Mouse (Mus musculus) stomach, postnatal 0 days (tissue): ENCODE measurements around the gene Mapk14. TPM values are rescaled to one million over a fixed set of nuclear protein-coding genes. Genes with fewer than 3 reads are reported as not detected.

Source experiments
- ATAC-seq: fragments of 200-750 bp; cut with Nextera tagmentation; 2 replicates; pipeline ENCODE4 v1.8.0; 2017; ENCODE audit not compliant: low FRiP score, low TSS enrichment
- DNase-seq: peaks from one replicate; pipeline ENCODE4 v3.0.0-alpha.2; 2016; ENCODE audit warnings: low spot score
- H3K27ac ChIP-seq: fragments of 300-500 bp; sonication (generic); replicated peaks from 2 replicates; pipeline ENCODE4 v1.5.1; 2014; ENCODE audit warnings: mild to moderate bottlenecking, control low read depth
- H3K27me3 ChIP-seq: fragments of 300-500 bp; sonication (generic); 2 replicates; pipeline ENCODE4 v1.6.1; 2014; ENCODE audit warnings: low read length; ENCODE audit not compliant: control insufficient read depth, insufficient read depth
- H3K36me3 ChIP-seq: fragments of 300-500 bp; sonication (generic); 2 replicates; pipeline ENCODE4 v1.6.1; 2014; ENCODE audit warnings: low read length, mixed read lengths; ENCODE audit not compliant: control insufficient read depth, insufficient read depth
- H3K4me1 ChIP-seq: fragments of 300-500 bp; sonication (generic); replicated peaks from 2 replicates; pipeline ENCODE4 v1.6.1; 2014; ENCODE audit warnings: antibody characterized with exemption; ENCODE audit not compliant: control insufficient read depth, insufficient read depth
- H3K4me2 ChIP-seq: fragments of 300-500 bp; sonication (generic); replicated peaks from 2 replicates; pipeline ENCODE4 v1.6.1; 2014; ENCODE audit warnings: low read depth, mild to moderate bottlenecking, control low read depth, moderate library complexity
- H3K4me3 ChIP-seq: fragments of 300-500 bp; sonication (generic); 2 replicates; pipeline ENCODE4 v1.5.1; 2014; ENCODE audit warnings: low read depth, low read length, control low read depth
- H3K9ac ChIP-seq: fragments of 300-500 bp; sonication (generic); 2 replicates; pipeline ENCODE4 v1.6.1; 2014; ENCODE audit warnings: mild to moderate bottlenecking, low read length, control low read depth, mixed read lengths
- H3K9me3 ChIP-seq: fragments of 300-500 bp; sonication (generic); 2 replicates; pipeline ENCODE4 v1.6.1; 2016; ENCODE audit warnings: low read length; ENCODE audit not compliant: control insufficient read depth
- CTCF ChIP-seq: IDR thresholded peaks from 2 replicates; pipeline ENCODE4 v1.5.1; 2016; ENCODE audit warnings: antibody characterized with exemption, low read depth, mild to moderate bottlenecking, moderate library complexity
- EP300 ChIP-seq: optimal IDR thresholded peaks from 2 replicates; pipeline ENCODE3; 2016; ENCODE audit warnings: antibody characterized with exemption
- WGBS: fragments of 180-500 bp; shearing (Covaris S2); extraction: QIAGEN DNeasy Blood & Tissue Kit; methylation state at CpG from one replicate; pipeline ENCODE4 v1.1.7; 2014; 5-methylcytosine and 5-hydroxymethylcytosine counted together
- polyA plus RNA-seq: library from polyadenylated mRNA; unstranded; fragments of >200 nt; fragmentation: Nextera tagmentation; extraction: Ambion mirVana; gene quantifications from 2 replicates; pipeline ENCODE4 v1.2.1, GENCODE M21; 2015

The Mapk14 gene
- polyA plus RNA-seq, 1 experiment from 2014 or later, result 31.4 TPM

DNA sequence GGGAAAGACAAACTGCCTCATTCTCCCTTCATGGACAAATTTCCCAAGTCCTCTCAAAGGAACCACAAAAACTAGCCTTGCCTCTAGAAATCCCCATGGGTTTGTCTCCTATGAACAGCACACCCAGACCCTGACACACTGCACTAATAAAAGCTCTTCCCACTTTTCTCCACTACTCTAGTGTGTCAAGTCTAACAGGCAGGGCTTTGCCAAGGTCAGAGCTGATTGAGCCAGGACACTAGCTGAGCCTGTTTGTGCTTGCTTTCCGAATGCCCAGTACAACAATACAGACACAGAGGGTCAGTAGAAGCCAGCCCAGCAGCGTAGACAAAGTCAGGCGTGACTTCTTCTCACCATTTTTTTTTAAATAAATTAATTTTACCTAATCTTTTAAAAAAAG is 40.9 kb upstream of the Mapk14 start:
- Histone ChIP-seq H3K4me1 (no peaks in the 10 kb centered on the region), H3K9ac (no peak overlapping the region), H3K36me3 (no peaks in the 10 kb centered on the region), H3K4me3 (no peak overlapping the region), H3K9me3 (no peaks in the 10 kb centered on the region), H3K27ac (no peak overlapping the region), H3K27me3 (no peaks in the 10 kb centered on the region), H3K4me2 (no peak overlapping the region)
- ATAC-seq, result no peak
- DNase-seq, result no peak
- TF ChIP-seq EP300, result no peak
- no peak for TF ChIP-seq CTCF
- 70% methylated on average over 3 of the region's 3 CpGs for WGBS

DNA sequence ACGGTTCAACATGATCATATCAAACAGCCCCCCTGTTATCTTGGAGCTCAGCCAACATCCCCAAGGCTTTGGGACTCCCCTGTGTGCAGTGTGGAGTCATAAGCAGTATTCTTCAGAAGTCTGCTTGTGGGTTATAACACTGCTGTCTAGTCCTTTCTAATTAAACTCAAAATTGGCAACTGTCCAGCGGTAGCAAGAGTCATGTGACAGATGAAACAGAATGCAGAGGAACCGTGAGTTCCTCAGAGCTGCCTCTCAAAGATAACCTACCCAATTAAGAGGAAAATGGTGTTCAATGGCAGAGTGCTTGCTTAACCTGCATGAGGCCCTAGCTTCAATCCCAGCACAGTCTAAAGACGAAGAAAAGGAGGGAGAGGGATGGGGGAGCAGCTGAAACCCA is 33.2 kb upstream of the Mapk14 start:
- no peak overlapping the region for H3K27ac ChIP-seq
- H3K9ac ChIP-seq, result no peak overlapping the region
- no peaks in the 10 kb centered on the region for H3K36me3 ChIP-seq
- ATAC-seq (no peak), DNase-seq (no peak)
- WGBS, result 33% methylated on average over 4 of the region's 4 CpGs
- H3K9me3 ChIP-seq, result no peaks in the 10 kb centered on the region
- no peaks in the 10 kb centered on the region for H3K27me3 ChIP-seq
- TF ChIP-seq CTCF (no peak), EP300 (no peak)
- H3K4me3 ChIP-seq, result no peak overlapping the region
- H3K4me2 ChIP-seq, result no peak overlapping the region
- H3K4me1 ChIP-seq, result no peaks in the 10 kb centered on the region

DNA sequence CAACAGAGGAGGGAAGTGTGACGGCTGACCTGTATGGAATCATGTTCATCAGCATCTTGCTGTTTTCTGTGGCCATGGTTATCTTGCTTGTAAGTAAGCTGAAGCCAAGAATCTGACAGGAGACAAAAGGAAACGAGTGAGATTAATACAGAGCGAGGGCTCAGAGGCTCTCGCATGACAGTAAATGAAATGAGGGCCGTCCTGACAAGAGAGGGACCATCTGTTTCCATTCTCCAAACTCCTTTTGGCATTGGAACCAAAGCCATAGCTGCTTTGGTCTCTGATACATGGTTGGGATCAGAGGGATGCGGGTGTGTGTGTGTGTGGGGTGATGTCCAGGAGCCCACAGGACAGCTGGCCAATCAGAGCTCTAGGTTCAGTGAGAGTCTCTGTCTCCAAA is 31.6 kb upstream of the Mapk14 start:
- no peaks in the 10 kb centered on the region for H3K9me3 ChIP-seq

DNA sequence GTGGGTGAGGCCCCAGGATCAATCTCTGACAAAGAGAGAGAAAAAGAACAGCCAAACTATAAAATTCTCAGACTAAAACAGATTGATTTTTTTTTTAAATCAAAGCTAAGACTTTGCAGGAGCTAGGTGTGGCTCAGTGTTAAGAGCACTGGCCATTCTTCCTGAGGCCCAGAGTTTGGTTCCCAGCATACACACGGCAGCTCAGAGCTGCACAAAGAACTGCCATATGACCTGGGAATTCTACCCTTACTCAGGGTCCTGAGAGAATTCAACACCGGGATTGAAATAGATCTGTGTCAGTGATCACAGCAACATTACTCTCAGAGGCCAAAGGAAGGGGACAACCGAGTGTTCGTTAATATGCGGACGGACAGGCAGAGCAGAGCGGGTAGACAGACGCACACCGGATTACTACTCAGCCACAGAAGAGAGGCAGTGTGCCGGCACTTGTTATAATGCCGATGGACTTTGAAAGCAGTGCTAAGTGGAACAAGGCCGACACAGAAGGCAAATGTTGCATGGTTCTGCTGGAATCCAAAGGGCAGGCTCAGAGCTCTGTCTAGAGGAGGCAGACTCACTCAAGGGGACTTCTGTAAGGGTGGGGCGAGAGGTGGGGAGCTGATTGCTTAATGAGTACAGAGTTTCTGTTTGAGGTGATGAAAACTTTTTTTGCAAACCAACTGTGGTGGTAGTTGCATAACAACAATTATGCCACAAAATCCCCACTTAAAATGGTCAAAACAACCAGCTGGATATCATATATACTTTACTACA is 8.6 kb upstream of the Mapk14 start:
- H3K4me1 ChIP-seq, result no peaks in the 10 kb centered on the region
- 75% methylated on average over 13 of the region's 13 CpGs for WGBS
- no peak overlapping the region for H3K27ac ChIP-seq
- H3K36me3 ChIP-seq, result no peaks in the 10 kb centered on the region
- H3K9ac ChIP-seq, result no peak overlapping the region
- DNase-seq, result no peak
- no peaks in the 10 kb centered on the region for H3K9me3 ChIP-seq
- no peak overlapping the region for H3K4me2 ChIP-seq
- TF ChIP-seq EP300 (no peak), CTCF (no peak)
- ATAC-seq, result no peak
- no peak overlapping the region for H3K4me3 ChIP-seq
- H3K27me3 ChIP-seq, result no peaks in the 10 kb centered on the region

More for the DNA sequence above, 31.6 kb upstream of the Mapk14 start:
- no peaks in the 10 kb centered on the region for H3K36me3 ChIP-seq
- no peak overlapping the region for H3K4me2 ChIP-seq
- no peak for DNase-seq
- H3K4me3 ChIP-seq, result no peak overlapping the region
- WGBS, result 41% methylated on average over 6 of the region's 6 CpGs
- TF ChIP-seq EP300, result no peak
- H3K27ac ChIP-seq, result no peak overlapping the region
- H3K4me1 ChIP-seq, result no peaks in the 10 kb centered on the region
- no peaks in the 10 kb centered on the region for H3K27me3 ChIP-seq
- ATAC-seq, result no peak
- no peak overlapping the region for H3K9ac ChIP-seq

DNA sequence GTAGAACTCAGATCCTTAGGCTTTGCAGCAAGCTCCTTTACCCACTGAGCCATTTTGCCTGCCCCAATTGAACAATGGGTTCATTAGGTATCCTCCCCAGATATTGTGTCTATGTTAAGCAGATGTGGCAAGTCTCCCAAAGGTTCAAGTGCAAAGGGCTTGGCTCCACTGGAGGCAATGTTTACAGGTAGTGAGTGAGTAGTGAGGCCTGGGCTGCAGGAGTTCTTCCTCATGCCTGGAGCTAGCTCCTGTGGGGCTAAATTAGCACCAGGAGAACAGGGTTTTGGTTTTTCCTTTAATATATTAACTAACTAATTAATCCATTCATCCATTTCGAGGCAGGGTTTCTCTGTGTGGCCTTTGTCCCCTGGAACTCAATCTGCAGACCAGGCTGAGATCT is 7.5 kb upstream of the Mapk14 start:
- H3K9ac ChIP-seq, result no peak overlapping the region
- no peak for TF ChIP-seq CTCF
- no peaks in the 10 kb centered on the region for H3K9me3 ChIP-seq
- no peak overlapping the region for H3K27ac ChIP-seq
- no peaks in the 10 kb centered on the region for H3K36me3 ChIP-seq
- no peak for ATAC-seq
- DNase-seq, result no peak
- no peak overlapping the region for H3K4me3 ChIP-seq
- no peak overlapping the region for H3K4me2 ChIP-seq
- no peaks in the 10 kb centered on the region for H3K4me1 ChIP-seq
- 76% methylated on average over 1 of the region's 1 CpGs for WGBS
- H3K27me3 ChIP-seq, result no peaks in the 10 kb centered on the region

DNA sequence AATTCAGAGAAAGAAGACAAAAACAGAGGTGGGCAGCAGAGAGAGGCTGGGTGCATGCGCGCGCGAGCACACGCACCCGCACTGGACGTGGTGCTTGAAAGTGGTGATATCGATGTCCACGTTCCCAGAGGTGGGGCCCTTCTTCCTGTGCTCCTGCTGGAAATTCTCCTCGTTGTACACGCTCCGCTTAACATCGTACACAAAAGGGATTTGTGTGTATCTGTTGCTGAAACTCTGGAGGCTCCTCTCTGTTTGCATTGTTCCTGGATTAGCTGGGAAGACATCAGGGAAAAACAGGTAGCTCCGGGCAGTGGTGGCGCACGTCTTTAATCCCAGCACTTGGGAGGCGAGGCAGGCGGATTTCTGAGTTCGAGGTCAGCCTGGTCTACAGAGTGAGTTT is 6.5 kb upstream of the Mapk14 start:
- Histone ChIP-seq H3K27me3 (no peaks in the 10 kb centered on the region), H3K4me1 (0 out of 2 replicates have a peak, but pooled peaks cover 2% of the 10 kb centered on the region), H3K4me3 (no peak overlapping the region), H3K4me2 (no peak overlapping the region), H3K27ac (no peak overlapping the region), H3K36me3 (no peaks in the 10 kb centered on the region), H3K9me3 (no peaks in the 10 kb centered on the region), H3K9ac (no peak overlapping the region)
- ATAC-seq (no peak), DNase-seq (no peak)
- 82% methylated on average over 19 of the region's 19 CpGs for WGBS
- TF ChIP-seq CTCF (no peak), EP300 (no peak)
